Mouse (Mus musculus) forebrain, postnatal 0 days (tissue): ENCODE data around the gene Gm19345. TPM values are rescaled to one million over a fixed set of nuclear protein-coding genes. Genes with fewer than 3 reads are reported as not detected.

Source experiments
- ATAC-seq: fragments of 200-750 bp; cut with Nextera tagmentation; 2 replicates; pipeline ENCODE4 v1.8.0; 2017; ENCODE audit warnings: mild to moderate bottlenecking, moderate library complexity
- DNase-seq: peaks from one replicate; pipeline ENCODE4 v3.0.0-alpha.2; 2015
- H3K27ac ChIP-seq: fragments of 300-500 bp; sonication (generic); 2 replicates; pipeline ENCODE4 v1.5.1; 2014; ENCODE audit warnings: low read depth, mild to moderate bottlenecking, antibody characterized with exemption, low read length, moderate library complexity, mixed read lengths
- H3K27me3 ChIP-seq: fragments of 300-500 bp; sonication (generic); 2 replicates; pipeline ENCODE4 v1.6.1; 2014; ENCODE audit warnings: mild to moderate bottlenecking, low read length, mixed read lengths; ENCODE audit not compliant: insufficient read depth
- H3K36me3 ChIP-seq: fragments of 300-500 bp; sonication (generic); 2 replicates; pipeline ENCODE4 v1.6.1; 2014; ENCODE audit warnings: mild to moderate bottlenecking, moderate library complexity; ENCODE audit not compliant: insufficient read depth
- H3K4me1 ChIP-seq: fragments of 300-500 bp; sonication (generic); 2 replicates; pipeline ENCODE4 v1.6.1; 2014; ENCODE audit warnings: antibody characterized with exemption; ENCODE audit not compliant: insufficient read depth
- H3K4me2 ChIP-seq: fragments of 300-500 bp; sonication (generic); 2 replicates; pipeline ENCODE4 v1.6.1; 2014; ENCODE audit warnings: low read depth, mild to moderate bottlenecking, moderate library complexity
- H3K4me3 ChIP-seq: fragments of 300-500 bp; sonication (generic); 2 replicates; pipeline ENCODE4 v1.5.1; 2014; ENCODE audit warnings: low read depth, low read length, mixed read lengths
- H3K9ac ChIP-seq: fragments of 300-500 bp; sonication (generic); 2 replicates; pipeline ENCODE4 v1.6.1; 2014; ENCODE audit warnings: mild to moderate bottlenecking
- H3K9me3 ChIP-seq: fragments of 300-500 bp; sonication (generic); 2 replicates; pipeline ENCODE4 v1.6.1; 2016; ENCODE audit warnings: low read length
- CTCF ChIP-seq: sonication (generic); IDR thresholded peaks from 2 replicates; pipeline ENCODE4 v1.5.1; 2016; ENCODE audit warnings: antibody characterized with exemption, control low read depth, low read depth
- WGBS: fragments of 180-500 bp; shearing (Covaris S2); extraction: QIAGEN DNeasy Blood & Tissue Kit; methylation state at CpG from one replicate; pipeline ENCODE4 v1.1.7; 2014; 5-methylcytosine and 5-hydroxymethylcytosine counted together
- polyA plus RNA-seq: library from polyadenylated mRNA; unstranded; fragments of >200 nt; fragmentation: Nextera tagmentation; extraction: Ambion mirVana; gene quantifications from 2 replicates; pipeline ENCODE4 v1.2.1, GENCODE M21; 2015
- total RNA-seq: library from RNA; depleted of rRNA; stranded (reverse); fragments of >200 nt; gene quantifications from 2 replicates; pipeline ENCODE4 v1.2.3, GENCODE M21; 2014

Gene Gm19345
- total and polyA plus RNA-seq, 2 experiments from 2014 or later, result 16.4 to 33.3 TPM

GRCm38 (mm10) chr7:19813579-19814122 is 38.2 kb upstream of the Gm19345 start:
- Histone ChIP-seq H3K4me3 (no peak overlapping the region), H3K36me3 (no peaks in the 10 kb centered on the region), H3K27me3 (peaks cover 34% of the 10 kb centered on the region), H3K4me2 (no peak overlapping the region), H3K9ac (no peak overlapping the region), H3K27ac (no peak overlapping the region), H3K4me1 (0 out of 2 replicates have a peak, but pooled peaks cover 2% of the 10 kb centered on the region), H3K9me3 (no peaks in the 10 kb centered on the region)
- no peak for DNase-seq
- WGBS, result 88% methylated on average over 6 of the region's 6 CpGs
- TF ChIP-seq CTCF, result no peak
- no peak for ATAC-seq

- peak; percentile 64 for ATAC-seq
- no peaks in the 10 kb centered on the region for H3K36me3 ChIP-seq
- 17% methylated on average over 17 of the region's 17 CpGs for WGBS
- H3K4me3 ChIP-seq, result peak overlapping the region; percentile 46
- peaks cover 20% of the 10 kb centered on the region for H3K27me3 ChIP-seq
- H3K9me3 ChIP-seq, result no peaks in the 10 kb centered on the region
- H3K4me1 ChIP-seq, result 0 out of 2 replicates have a peak, but pooled peaks cover 2% of the 10 kb centered on the region
- no peak overlapping the region for H3K27ac ChIP-seq
- H3K9ac ChIP-seq, result peak overlapping the region; percentile 44
- peak overlapping the region; percentile 73 for H3K4me2 ChIP-seq
- TF ChIP-seq CTCF, result no peak
- peak; percentile 58 for DNase-seq
Measured at GRCm38 (mm10) chr7:19815296-19816223, 36.2 kb upstream of the Gm19345 start.

DNA sequence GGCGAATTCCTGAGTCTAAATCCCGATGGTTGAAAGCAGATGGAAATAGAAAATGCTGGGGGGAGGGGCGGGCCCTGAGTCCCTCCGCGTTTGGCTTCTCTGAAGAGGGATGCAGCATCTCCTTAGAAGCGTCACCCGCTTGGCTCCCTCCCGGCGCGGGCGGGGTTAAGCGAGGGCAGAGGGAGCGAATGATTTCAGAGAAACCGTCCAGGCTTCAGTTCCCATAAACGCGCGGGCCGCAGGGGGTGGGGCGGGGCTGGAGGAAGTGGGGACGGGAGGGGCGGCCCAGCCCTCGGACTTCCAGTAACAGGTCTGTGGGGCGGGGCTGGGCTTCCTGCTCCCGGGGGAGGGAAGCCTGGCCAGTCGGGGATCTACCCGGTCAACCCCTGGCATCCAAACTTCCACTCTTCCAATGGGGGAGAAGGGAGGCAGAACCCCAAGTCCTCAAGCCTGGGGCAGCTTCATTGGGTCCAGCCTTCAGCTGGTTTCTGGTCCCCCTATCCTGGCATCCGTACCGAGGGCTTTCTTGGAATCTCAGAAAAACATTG is 35.5 kb upstream of the Gm19345 start:
- Histone ChIP-seq H3K4me1 (no peaks in the 10 kb centered on the region), H3K27me3 (peaks cover 18% of the 10 kb centered on the region), H3K9ac (peak overlapping the region; percentile 44), H3K36me3 (no peaks in the 10 kb centered on the region), H3K4me2 (peak overlapping the region; percentile 73), H3K27ac (no peak overlapping the region), H3K4me3 (peak overlapping the region; percentile 46), H3K9me3 (no peaks in the 10 kb centered on the region)
- DNase-seq (no peak), ATAC-seq (peak; percentile 72)
- TF ChIP-seq CTCF, result no peak
- under 1% methylated on average over 28 of the region's 28 CpGs for WGBS

DNA sequence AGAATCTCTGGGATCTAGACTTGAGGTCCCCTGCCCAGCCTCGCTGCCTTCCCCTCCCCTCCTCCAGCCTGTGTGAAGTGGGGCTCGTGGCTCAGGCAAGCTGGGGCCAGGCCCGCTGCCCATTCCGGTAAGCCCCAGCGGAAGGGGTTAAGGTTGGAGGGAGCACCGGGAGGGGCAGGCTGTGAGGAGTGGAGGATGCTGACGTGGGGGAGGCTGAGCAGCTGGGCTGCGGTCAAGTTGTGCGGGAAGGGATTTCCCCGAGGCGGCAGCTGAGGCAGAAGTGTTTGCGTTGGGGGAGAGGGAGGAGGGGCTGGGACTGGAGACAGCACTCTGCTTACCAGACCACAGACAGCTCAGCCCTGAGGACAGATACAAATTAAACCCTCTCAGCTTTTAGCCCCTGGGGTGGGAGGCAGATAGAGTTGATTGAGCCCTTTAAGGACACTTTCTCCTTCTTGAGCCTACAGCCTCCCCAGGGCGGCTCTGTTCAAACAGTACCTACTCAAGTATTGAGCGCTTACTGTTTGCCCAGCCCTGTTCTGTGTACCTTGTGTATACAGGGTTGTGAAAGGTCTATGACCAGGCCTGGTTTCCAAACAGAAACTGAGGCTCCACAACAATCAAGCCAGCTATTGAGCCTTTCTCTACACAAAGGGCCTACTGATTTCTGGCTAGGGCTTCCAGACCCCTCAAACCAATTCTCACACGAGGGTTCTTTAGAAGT is 34.3 kb upstream of the Gm19345 start:
- H3K36me3 ChIP-seq, result no peaks in the 10 kb centered on the region
- no peak overlapping the region for H3K27ac ChIP-seq
- H3K9me3 ChIP-seq, result no peaks in the 10 kb centered on the region
- H3K4me3 ChIP-seq, result no peak overlapping the region
- DNase-seq (no peak), ATAC-seq (no peak)
- no peak for TF ChIP-seq CTCF
- peaks cover 19% of the 10 kb centered on the region for H3K27me3 ChIP-seq
- H3K4me1 ChIP-seq, result no peaks in the 10 kb centered on the region
- 0 out of 2 replicates have a peak overlapping the region, but pooled peaks have one; percentile 15 for H3K9ac ChIP-seq
- 11% methylated on average over 15 of the region's 15 CpGs for WGBS
- peak overlapping the region; percentile 73; the same call in 1 of the 2 replicates for H3K4me2 ChIP-seq

DNA sequence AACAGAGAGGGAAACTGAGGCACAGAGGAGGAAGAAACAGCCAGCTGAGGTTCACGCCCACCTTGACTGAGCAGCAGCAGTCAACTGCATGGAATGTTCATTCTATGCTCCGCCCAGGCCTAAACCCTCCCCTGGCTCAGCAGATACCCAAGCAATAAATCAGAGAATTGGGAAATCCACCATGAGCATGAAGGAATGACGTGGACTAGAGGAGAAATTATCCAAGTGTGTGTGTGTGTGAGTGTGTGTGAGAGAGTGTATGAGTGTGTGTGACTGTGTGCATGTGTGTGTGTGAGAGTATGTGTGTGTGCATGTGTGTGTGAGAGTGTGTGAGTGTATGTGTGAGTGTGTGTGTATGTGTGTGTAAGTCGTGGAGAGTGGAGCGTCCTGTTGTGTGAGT is 33.4 kb upstream of the Gm19345 start:
- DNase-seq (no peak), ATAC-seq (no peak)
- no peaks in the 10 kb centered on the region for H3K4me1 ChIP-seq
- H3K36me3 ChIP-seq, result no peaks in the 10 kb centered on the region
- peaks cover 27% of the 10 kb centered on the region for H3K27me3 ChIP-seq
- H3K9me3 ChIP-seq, result no peaks in the 10 kb centered on the region
- no peak for TF ChIP-seq CTCF
- WGBS, result 85% methylated on average over 5 of the region's 5 CpGs
- no peak overlapping the region for H3K4me3 ChIP-seq
- H3K9ac ChIP-seq, result no peak overlapping the region
- no peak overlapping the region for H3K4me2 ChIP-seq
- no peak overlapping the region for H3K27ac ChIP-seq

DNA sequence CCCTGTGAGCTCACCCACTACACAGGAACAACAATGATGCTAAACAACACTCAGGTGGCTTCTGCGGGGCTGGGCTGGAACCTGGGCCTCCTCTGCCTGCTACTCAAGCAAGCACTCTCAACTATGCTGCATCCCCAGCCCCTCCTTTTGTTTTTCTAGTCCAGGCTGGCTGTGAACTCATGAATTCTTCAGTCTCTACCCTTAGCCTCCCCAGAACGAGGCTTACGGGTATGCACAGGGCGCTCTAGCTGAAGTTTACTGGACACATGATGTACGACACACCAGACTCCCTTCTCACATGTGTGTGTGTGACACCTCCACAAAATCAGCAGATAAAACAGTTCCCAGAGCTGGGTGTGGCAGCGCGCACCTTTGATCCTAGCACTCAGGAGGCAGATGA is 32.9 kb upstream of the Gm19345 start:
- Histone ChIP-seq H3K4me2 (no peak overlapping the region), H3K4me3 (no peak overlapping the region), H3K4me1 (no peaks in the 10 kb centered on the region), H3K27me3 (peaks cover 29% of the 10 kb centered on the region), H3K9ac (no peak overlapping the region), H3K27ac (no peak overlapping the region), H3K9me3 (no peaks in the 10 kb centered on the region), H3K36me3 (no peaks in the 10 kb centered on the region)
- 85% methylated on average over 7 of the region's 7 CpGs for WGBS
- no peak for TF ChIP-seq CTCF
- no peak for ATAC-seq
- no peak for DNase-seq
